Mouse (Mus musculus) lung, embryonic 15.5 days (tissue): ENCODE results near the gene Myh9. TPM values are rescaled to one million over a fixed set of nuclear protein-coding genes. Genes with fewer than 3 reads are reported as not detected.
"Not testable (repeated sequence)": the region's sequence is repeated elsewhere in the genome, so short reads cannot be mapped to it uniquely, and the experiment has no call there.

Source experiments
- ATAC-seq: fragments of 200-750 bp; cut with Nextera tagmentation; 2 replicates; pipeline ENCODE4 v1.8.0; 2017; ENCODE audit warnings: moderate number of reproducible peaks, borderline replicate concordance; ENCODE audit not compliant: low FRiP score, low TSS enrichment; ENCODE audit errors: extremely low read depth
- H3K27ac ChIP-seq: fragments of 300-500 bp; sonication (generic); 2 replicates; pipeline ENCODE4 v1.5.1; 2015; ENCODE audit warnings: moderate library complexity, mild to moderate bottlenecking, inconsistent platforms
- H3K27me3 ChIP-seq: fragments of 300-500 bp; sonication (generic); 2 replicates; pipeline ENCODE4 v1.6.1; 2015; ENCODE audit warnings: inconsistent platforms
- H3K36me3 ChIP-seq: fragments of 300-500 bp; sonication (generic); 2 replicates; pipeline ENCODE4 v1.6.1; 2015; ENCODE audit warnings: inconsistent platforms
- H3K4me1 ChIP-seq: fragments of 300-500 bp; sonication (generic); 2 replicates; pipeline ENCODE4 v1.6.1; 2015; ENCODE audit warnings: inconsistent platforms
- H3K4me2 ChIP-seq: fragments of 300-500 bp; sonication (generic); 2 replicates; pipeline ENCODE4 v1.6.1; 2015; ENCODE audit warnings: inconsistent platforms, mild to moderate bottlenecking, moderate library complexity
- H3K4me3 ChIP-seq: fragments of 300-500 bp; sonication (generic); 2 replicates; pipeline ENCODE4 v1.5.1; 2015; ENCODE audit warnings: mild to moderate bottlenecking, inconsistent platforms
- H3K9ac ChIP-seq: fragments of 300-500 bp; sonication (generic); 2 replicates; pipeline ENCODE4 v1.6.1; 2015; ENCODE audit warnings: inconsistent platforms
- H3K9me3 ChIP-seq: fragments of 300-500 bp; sonication (generic); 2 replicates; pipeline ENCODE4 v1.6.1; 2016; ENCODE audit warnings: inconsistent platforms
- WGBS: fragments of 180-500 bp; shearing (Covaris S2); methylation state at CpG from one replicate; pipeline ENCODE4 v1.1.7; 2015; 5-methylcytosine and 5-hydroxymethylcytosine counted together
- polyA plus RNA-seq: library from polyadenylated mRNA; unstranded; fragments of >200 nt; fragmentation: Nextera tagmentation; extraction: Ambion mirVana; gene quantifications from 2 replicates; pipeline ENCODE4 v1.2.1, GENCODE M21; 2015

The Myh9 gene
- polyA plus RNA-seq, 1 experiment from 2014 or later: 67.7 TPM

- Histone ChIP-seq H3K9ac (no peak overlapping the region), H3K36me3 (no peaks in the 10 kb centered on the region), H3K4me1 (peaks cover 27% of the 10 kb centered on the region), H3K9me3 (no peaks in the 10 kb centered on the region), H3K27ac (peak overlapping the region; percentile 86), H3K4me3 (no peak overlapping the region), H3K4me2 (no peak overlapping the region), H3K27me3 (no peaks in the 10 kb centered on the region)
- WGBS: 68% methylated on average over 16 of the region's 16 CpGs
- ATAC-seq: no peak; the same call in none of the 2 replicates
Observed at GRCm38 (mm10) chr15:77848415-77849038, 6.6 kb upstream of the Myh9 start.

- H3K27ac ChIP-seq: peak overlapping the region; percentile 6; the same call in 1 of the 2 replicates
- no peak overlapping the region for H3K9ac ChIP-seq
- no peak overlapping the region for H3K4me2 ChIP-seq
- peaks cover 31% of the 10 kb centered on the region for H3K4me1 ChIP-seq
- 69% methylated on average over 3 of the region's 3 CpGs for WGBS
- no peaks in the 10 kb centered on the region for H3K27me3 ChIP-seq
- H3K4me3 ChIP-seq: no peak overlapping the region
- H3K36me3 ChIP-seq: no peaks in the 10 kb centered on the region
- ATAC-seq: no peak
- no peaks in the 10 kb centered on the region for H3K9me3 ChIP-seq
Observed at GRCm38 (mm10) chr15:77847826-77848225, 5.9 kb upstream of the Myh9 start.

GRCm38 (mm10) chr15:77847108-77847507, 5.1 kb upstream of the Myh9 start:
- Histone ChIP-seq H3K9me3 (no peaks in the 10 kb centered on the region), H3K36me3 (no peaks in the 10 kb centered on the region), H3K27me3 (no peaks in the 10 kb centered on the region), H3K4me3 (no peak overlapping the region), H3K4me2 (no peak overlapping the region), H3K27ac (no peak overlapping the region), H3K9ac (no peak overlapping the region), H3K4me1 (peaks cover 32% of the 10 kb centered on the region)
- no peak for ATAC-seq
- 75% methylated on average over 3 of the region's 3 CpGs for WGBS

GRCm38 (mm10) chr15:77845931-77846595, 4.1 kb upstream of the Myh9 start:
- H3K36me3 ChIP-seq, H3K4me3 ChIP-seq, H3K9me3 ChIP-seq, ATAC-seq, H3K27ac ChIP-seq, H3K9ac ChIP-seq, H3K4me2 ChIP-seq, H3K27me3 ChIP-seq: not testable (repeated sequence)
- H3K4me1 ChIP-seq: peaks cover 26% of the 10 kb centered on the region
- 74% methylated on average over 11 of the region's 11 CpGs for WGBS

- Histone ChIP-seq H3K4me2 (no peak overlapping the region), H3K27me3 (no peaks in the 10 kb centered on the region), H3K9me3 (no peaks in the 10 kb centered on the region), H3K9ac (no peak overlapping the region), H3K27ac (no peak overlapping the region), H3K36me3 (no peaks in the 10 kb centered on the region), H3K4me1 (peaks cover 32% of the 10 kb centered on the region), H3K4me3 (no peak overlapping the region)
- ATAC-seq: no peak
- WGBS: 79% methylated on average over 16 of the region's 16 CpGs
Observed at GRCm38 (mm10) chr15:77844955-77845635, 3.1 kb upstream of the Myh9 start.

GRCm38 (mm10) chr15:77844048-77844447, 2.1 kb upstream of the Myh9 start:
- H3K9me3 ChIP-seq: no peaks in the 10 kb centered on the region
- WGBS: 53% methylated on average over 6 of the region's 6 CpGs
- ATAC-seq: no peak
- no peak overlapping the region for H3K27ac ChIP-seq
- no peak overlapping the region for H3K4me3 ChIP-seq
- H3K4me2 ChIP-seq: no peak overlapping the region
- H3K36me3 ChIP-seq: no peaks in the 10 kb centered on the region
- no peak overlapping the region for H3K9ac ChIP-seq
- H3K27me3 ChIP-seq: no peaks in the 10 kb centered on the region
- H3K4me1 ChIP-seq: peaks cover 37% of the 10 kb centered on the region

GRCm38 (mm10) chr15:77843494-77844041, 1.6 kb upstream of the Myh9 start:
- peak overlapping the region; percentile 97; the same call in 1 of the 2 replicates for H3K27ac ChIP-seq
- H3K9me3 ChIP-seq, H3K36me3 ChIP-seq, H3K9ac ChIP-seq, H3K4me3 ChIP-seq, H3K27me3 ChIP-seq, ATAC-seq: not testable (repeated sequence)
- H3K4me2 ChIP-seq: peak overlapping the region; percentile 84; the same call in 1 of the 2 replicates
- H3K4me1 ChIP-seq: peaks cover 37% of the 10 kb centered on the region
- WGBS: 53% methylated on average over 13 of the region's 13 CpGs

GRCm38 (mm10) chr15:77843046-77843445, 1.1 kb upstream of the Myh9 start:
- no peaks in the 10 kb centered on the region for H3K27me3 ChIP-seq
- no peaks in the 10 kb centered on the region for H3K36me3 ChIP-seq
- H3K4me1 ChIP-seq: peaks cover 39% of the 10 kb centered on the region
- no peak overlapping the region; the same call in 1 of the 2 replicates for H3K9ac ChIP-seq
- no peak for ATAC-seq
- WGBS: 11% methylated on average over 2 of the region's 2 CpGs
- H3K27ac ChIP-seq: peak overlapping the region; percentile 97
- H3K4me3 ChIP-seq: peak overlapping the region; percentile 87
- peak overlapping the region; percentile 84 for H3K4me2 ChIP-seq
- no peaks in the 10 kb centered on the region for H3K9me3 ChIP-seq

- WGBS: under 1% methylated on average over 78 of the region's 80 CpGs
- no peaks in the 10 kb centered on the region for H3K27me3 ChIP-seq
- H3K4me2 ChIP-seq: peak overlapping the region; percentile 84
- H3K9me3 ChIP-seq: no peaks in the 10 kb centered on the region
- peak overlapping the region; percentile 87 for H3K4me3 ChIP-seq
- peak overlapping the region; percentile 97 for H3K9ac ChIP-seq
- H3K36me3 ChIP-seq: no peaks in the 10 kb centered on the region
- peaks cover 48% of the 10 kb centered on the region for H3K4me1 ChIP-seq
- H3K27ac ChIP-seq: peak overlapping the region; percentile 97
- peak; percentile 1 for ATAC-seq
Observed at GRCm38 (mm10) chr15:77841361-77842046, 471 bp downstream of the Myh9 start.

- H3K4me1 ChIP-seq: peaks cover 56% of the 10 kb centered on the region
- H3K36me3 ChIP-seq: no peaks in the 10 kb centered on the region
- ATAC-seq: no peak
- peak overlapping the region; percentile 84 for H3K4me2 ChIP-seq
- no peaks in the 10 kb centered on the region for H3K27me3 ChIP-seq
- peak overlapping the region; percentile 97 for H3K9ac ChIP-seq
- H3K9me3 ChIP-seq: no peaks in the 10 kb centered on the region
- peak overlapping the region; percentile 97 for H3K27ac ChIP-seq
- peak overlapping the region; percentile 87 for H3K4me3 ChIP-seq
- WGBS: 3% methylated on average over 36 of the region's 36 CpGs
Observed at GRCm38 (mm10) chr15:77840450-77841360, 1.3 kb downstream of the Myh9 start.
